Mouse (Mus musculus) neural tube, embryonic 14.5 days (tissue): ENCODE results near the gene Sag. TPM values are rescaled to one million over a fixed set of nuclear protein-coding genes. Genes with fewer than 3 reads are reported as not detected.

ENCODE experiments used
- ATAC-seq: fragments of 200-750 bp; cut with Nextera tagmentation; 2 replicates; pipeline ENCODE4 v1.8.0; 2017; ENCODE audit warnings: low read depth, mild to moderate bottlenecking, moderate TSS enrichment, moderate library complexity
- H3K27ac ChIP-seq: fragments of 300-500 bp; sonication (generic); 2 replicates; pipeline ENCODE4 v1.5.1; 2014; ENCODE audit warnings: low read depth, mild to moderate bottlenecking, control low read depth, low read length, moderate library complexity, mixed read lengths
- H3K27me3 ChIP-seq: fragments of 300-500 bp; sonication (generic); 2 replicates; pipeline ENCODE4 v1.6.1; 2014; ENCODE audit warnings: low read length; ENCODE audit not compliant: control insufficient read depth, insufficient read depth
- H3K36me3 ChIP-seq: fragments of 300-500 bp; sonication (generic); 2 replicates; pipeline ENCODE4 v1.6.1; 2014; ENCODE audit warnings: low read length, mixed read lengths; ENCODE audit not compliant: control insufficient read depth, insufficient read depth
- H3K4me1 ChIP-seq: fragments of 300-500 bp; sonication (generic); 2 replicates; pipeline ENCODE4 v1.6.1; 2014; ENCODE audit warnings: low read length; ENCODE audit not compliant: control insufficient read depth, insufficient read depth
- H3K4me2 ChIP-seq: fragments of 300-500 bp; sonication (generic); 2 replicates; pipeline ENCODE4 v1.6.1; 2014; ENCODE audit warnings: mild to moderate bottlenecking, low read depth, low read length, control low read depth
- H3K4me3 ChIP-seq: fragments of 300-500 bp; sonication (generic); 2 replicates; pipeline ENCODE4 v1.5.1; 2014; ENCODE audit warnings: low read depth, low read length, control low read depth, mixed read lengths
- H3K9ac ChIP-seq: fragments of 300-500 bp; sonication (generic); replicated peaks from 2 replicates; pipeline ENCODE4 v1.6.1; 2014; ENCODE audit warnings: low read depth, mild to moderate bottlenecking, control low read depth, low read length, mixed read lengths
- H3K9me3 ChIP-seq: fragments of 300-500 bp; sonication (generic); 2 replicates; pipeline ENCODE4 v1.6.1; 2016; ENCODE audit warnings: low read length; ENCODE audit not compliant: control insufficient read depth
- WGBS: fragments of 180-500 bp; shearing (Covaris S2); extraction: QIAGEN DNeasy Blood & Tissue Kit; methylation state at CpG from one replicate; pipeline ENCODE4 v1.1.7; 2014; 5-methylcytosine and 5-hydroxymethylcytosine counted together
- polyA plus RNA-seq: library from polyadenylated mRNA; unstranded; fragments of >200 nt; fragmentation: Nextera tagmentation; extraction: Ambion mirVana; gene quantifications from 2 replicates; pipeline ENCODE4 v1.2.1, GENCODE M21; 2014

The Sag gene
- polyA plus RNA-seq, 1 experiment from 2014 or later: 3.2 TPM

- Histone ChIP-seq H3K27ac (no peak overlapping the region), H3K36me3 (no peaks in the 10 kb centered on the region), H3K9me3 (no peaks in the 10 kb centered on the region), H3K4me1 (peaks cover 12% of the 10 kb centered on the region), H3K4me2 (peak overlapping the region; percentile 88; the same call in 1 of the 2 replicates), H3K9ac (no peak overlapping the region), H3K4me3 (no peak overlapping the region), H3K27me3 (no peaks in the 10 kb centered on the region)
- ATAC-seq: no peak
- WGBS: 95% methylated on average over 1 of the region's 1 CpGs
Measured at GRCm38 (mm10) chr1:87855522-87855921, 52.0 kb downstream of the Sag start.

GRCm38 (mm10) chr1:87856823-87857222, 53.3 kb downstream of the Sag start:
- Histone ChIP-seq H3K27ac (no peak overlapping the region), H3K4me2 (no peak overlapping the region), H3K9ac (no peak overlapping the region), H3K4me3 (no peak overlapping the region), H3K27me3 (no peaks in the 10 kb centered on the region), H3K9me3 (no peaks in the 10 kb centered on the region), H3K4me1 (peaks cover 12% of the 10 kb centered on the region), H3K36me3 (no peaks in the 10 kb centered on the region)
- ATAC-seq: no peak
- WGBS: 82% methylated on average over 3 of the region's 3 CpGs

GRCm38 (mm10) chr1:87858031-87858430, 54.6 kb downstream of the Sag start:
- 96% methylated on average over 1 of the region's 1 CpGs for WGBS
- Histone ChIP-seq H3K4me2 (no peak overlapping the region), H3K9me3 (no peaks in the 10 kb centered on the region), H3K4me3 (no peak overlapping the region), H3K36me3 (no peaks in the 10 kb centered on the region), H3K27me3 (no peaks in the 10 kb centered on the region), H3K27ac (no peak overlapping the region), H3K9ac (no peak overlapping the region), H3K4me1 (peaks cover 12% of the 10 kb centered on the region)
- ATAC-seq: no peak

- Histone ChIP-seq H3K27me3 (no peaks in the 10 kb centered on the region), H3K4me3 (no peak overlapping the region), H3K9ac (no peak overlapping the region), H3K36me3 (no peaks in the 10 kb centered on the region), H3K27ac (no peak overlapping the region), H3K4me2 (no peak overlapping the region), H3K4me1 (peaks cover 12% of the 10 kb centered on the region), H3K9me3 (no peaks in the 10 kb centered on the region)
- ATAC-seq: no peak
- WGBS: 84% methylated on average over 2 of the region's 2 CpGs
Measured at GRCm38 (mm10) chr1:87858529-87858928, 55.0 kb downstream of the Sag start.

- H3K9me3 ChIP-seq: no peaks in the 10 kb centered on the region
- ATAC-seq: no peak
- no peak overlapping the region for H3K27ac ChIP-seq
- H3K4me2 ChIP-seq: no peak overlapping the region
- no peaks in the 10 kb centered on the region for H3K27me3 ChIP-seq
- H3K36me3 ChIP-seq: no peaks in the 10 kb centered on the region
- no peak overlapping the region for H3K4me3 ChIP-seq
- no peaks in the 10 kb centered on the region for H3K4me1 ChIP-seq
- 78% methylated on average over 3 of the region's 3 CpGs for WGBS
- H3K9ac ChIP-seq: no peak overlapping the region
Measured at GRCm38 (mm10) chr1:87863602-87864001, 60.1 kb downstream of the Sag start.

GRCm38 (mm10) chr1:87864889-87865288, 61.4 kb downstream of the Sag start:
- no peaks in the 10 kb centered on the region for H3K27me3 ChIP-seq
- H3K36me3 ChIP-seq: no peaks in the 10 kb centered on the region
- H3K9ac ChIP-seq: no peak overlapping the region
- ATAC-seq: no peak
- no peak overlapping the region for H3K4me3 ChIP-seq
- H3K9me3 ChIP-seq: no peaks in the 10 kb centered on the region
- H3K27ac ChIP-seq: no peak overlapping the region
- H3K4me2 ChIP-seq: no peak overlapping the region
- no peaks in the 10 kb centered on the region for H3K4me1 ChIP-seq

GRCm38 (mm10) chr1:87866672-87867071, 63.2 kb downstream of the Sag start:
- Histone ChIP-seq H3K4me2 (no peak overlapping the region), H3K27me3 (no peaks in the 10 kb centered on the region), H3K4me1 (no peaks in the 10 kb centered on the region), H3K9ac (no peak overlapping the region), H3K9me3 (no peaks in the 10 kb centered on the region), H3K36me3 (no peaks in the 10 kb centered on the region), H3K4me3 (no peak overlapping the region), H3K27ac (no peak overlapping the region)
- ATAC-seq: no peak
- WGBS: 93% methylated on average over 1 of the region's 1 CpGs

GRCm38 (mm10) chr1:87871546-87871945, 68.1 kb downstream of the Sag start:
- H3K4me1 ChIP-seq: no peaks in the 10 kb centered on the region
- H3K9me3 ChIP-seq: no peaks in the 10 kb centered on the region
- H3K9ac ChIP-seq: no peak overlapping the region
- no peak overlapping the region for H3K4me3 ChIP-seq
- no peaks in the 10 kb centered on the region for H3K36me3 ChIP-seq
- H3K4me2 ChIP-seq: no peak overlapping the region
- no peaks in the 10 kb centered on the region for H3K27me3 ChIP-seq
- ATAC-seq: no peak
- no peak overlapping the region for H3K27ac ChIP-seq

GRCm38 (mm10) chr1:87873081-87873480, 69.6 kb downstream of the Sag start:
- H3K27me3 ChIP-seq: no peaks in the 10 kb centered on the region
- 0 out of 2 replicates have a peak, but pooled peaks cover 5% of the 10 kb centered on the region for H3K4me1 ChIP-seq
- no peak overlapping the region for H3K27ac ChIP-seq
- no peaks in the 10 kb centered on the region for H3K9me3 ChIP-seq
- H3K36me3 ChIP-seq: no peaks in the 10 kb centered on the region
- no peak for ATAC-seq
- H3K4me2 ChIP-seq: no peak overlapping the region
- H3K4me3 ChIP-seq: no peak overlapping the region
- no peak overlapping the region for H3K9ac ChIP-seq

GRCm38 (mm10) chr1:87876065-87876464, 72.6 kb downstream of the Sag start:
- no peaks in the 10 kb centered on the region for H3K9me3 ChIP-seq
- ATAC-seq: no peak
- no peak overlapping the region for H3K4me2 ChIP-seq
- H3K27me3 ChIP-seq: no peaks in the 10 kb centered on the region
- no peak overlapping the region for H3K27ac ChIP-seq
- H3K36me3 ChIP-seq: no peaks in the 10 kb centered on the region
- H3K9ac ChIP-seq: no peak overlapping the region
- H3K4me1 ChIP-seq: 0 out of 2 replicates have a peak, but pooled peaks cover 5% of the 10 kb centered on the region
- WGBS: 100% methylated on average over 1 of the region's 1 CpGs
- no peak overlapping the region for H3K4me3 ChIP-seq
